Mouse (Mus musculus) lung, postnatal 0 days (tissue): ENCODE data around the gene Syne3. TPM values are rescaled to one million over a fixed set of nuclear protein-coding genes. Genes with fewer than 3 reads are reported as not detected.

Source experiments
- ATAC-seq: fragments of 200-750 bp; cut with Nextera tagmentation; 2 replicates; pipeline ENCODE4 v1.8.0; 2017; ENCODE audit warnings: moderate library complexity
- DNase-seq: peaks from one replicate; pipeline ENCODE4 v3.0.0-alpha.2; 2016; ENCODE audit warnings: low spot score
- H3K27ac ChIP-seq: fragments of 300-500 bp; sonication (generic); 2 replicates; pipeline ENCODE4 v1.5.1; 2014; ENCODE audit warnings: antibody characterized with exemption, mild to moderate bottlenecking, low read length, mixed read lengths
- H3K27me3 ChIP-seq: fragments of 300-500 bp; sonication (generic); replicated peaks from 2 replicates; pipeline ENCODE4 v1.6.1; 2014; ENCODE audit warnings: low read length, mixed read lengths; ENCODE audit not compliant: insufficient read depth
- H3K36me3 ChIP-seq: fragments of 300-500 bp; sonication (generic); 2 replicates; pipeline ENCODE4 v1.6.1; 2014; ENCODE audit warnings: low read length, mixed read lengths; ENCODE audit not compliant: insufficient read depth
- H3K4me1 ChIP-seq: fragments of 300-500 bp; sonication (generic); 2 replicates; pipeline ENCODE4 v1.6.1; 2014; ENCODE audit warnings: antibody characterized with exemption, low read depth, low read length, mixed read lengths; ENCODE audit not compliant: insufficient read depth
- H3K4me2 ChIP-seq: fragments of 300-500 bp; sonication (generic); replicated peaks from 2 replicates; pipeline ENCODE4 v1.6.1; 2014; ENCODE audit warnings: low read depth, mild to moderate bottlenecking, low read length, moderate library complexity, mixed read lengths
- H3K4me3 ChIP-seq: fragments of 300-500 bp; sonication (generic); 2 replicates; pipeline ENCODE4 v1.5.1; 2014; ENCODE audit warnings: low read depth, low read length
- H3K9ac ChIP-seq: fragments of 300-500 bp; sonication (generic); replicated peaks from 2 replicates; pipeline ENCODE4 v1.6.1; 2014; ENCODE audit warnings: low read depth, mild to moderate bottlenecking
- H3K9me3 ChIP-seq: fragments of 300-500 bp; sonication (generic); 2 replicates; pipeline ENCODE4 v1.6.1; 2016; ENCODE audit warnings: low read length, mixed read lengths
- CTCF ChIP-seq: IDR thresholded peaks from 2 replicates; pipeline ENCODE4 v1.5.1; 2016; ENCODE audit warnings: antibody characterized with exemption, mild to moderate bottlenecking
- EP300 ChIP-seq: IDR thresholded peaks from 2 replicates; pipeline ENCODE4 v1.6.1; 2016; ENCODE audit warnings: antibody characterized with exemption, mild to moderate bottlenecking, control low read depth
- WGBS: fragments of 180-500 bp; shearing (Covaris S2); extraction: QIAGEN DNeasy Blood & Tissue Kit; methylation state at CpG from one replicate; pipeline ENCODE4 v1.1.7; 2014; 5-methylcytosine and 5-hydroxymethylcytosine counted together
- polyA plus RNA-seq: library from polyadenylated mRNA; unstranded; fragments of >200 nt; fragmentation: Nextera tagmentation; extraction: Ambion mirVana; gene quantifications from 2 replicates; pipeline ENCODE4 v1.2.1, GENCODE M21; 2015

Syne3 gene
- polyA plus RNA-seq, 1 experiment from 2014 or later: 1.2 TPM

DNA sequence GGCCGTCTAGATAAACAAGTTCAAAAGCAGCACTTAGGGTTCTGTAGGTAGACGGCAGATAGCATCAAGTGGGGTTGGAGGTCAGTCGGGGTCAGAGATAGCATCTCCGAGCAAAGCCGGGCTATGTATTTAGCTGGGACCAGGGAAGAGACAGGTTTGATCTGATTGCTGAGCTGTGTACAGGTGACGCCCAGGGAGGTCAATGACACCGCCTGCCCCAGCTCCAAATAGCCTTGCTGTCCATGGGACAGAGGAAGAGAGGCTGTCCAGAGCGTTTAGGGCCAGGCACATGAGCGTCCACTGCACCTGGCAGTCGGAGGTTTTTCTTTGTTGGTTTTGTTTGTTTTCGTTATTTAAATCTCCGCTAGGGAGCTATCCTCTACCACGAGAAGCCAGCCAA is 75.8 kb downstream of the Syne3 start:
- H3K27ac ChIP-seq: no peak overlapping the region
- no peaks in the 10 kb centered on the region for H3K27me3 ChIP-seq
- H3K4me2 ChIP-seq: no peak overlapping the region
- H3K4me1 ChIP-seq: no peaks in the 10 kb centered on the region
- 35% methylated on average over 13 of the region's 13 CpGs for WGBS
- no peak overlapping the region for H3K4me3 ChIP-seq
- H3K9ac ChIP-seq: no peak overlapping the region
- no peaks in the 10 kb centered on the region for H3K36me3 ChIP-seq
- ATAC-seq (no peak), DNase-seq (no peak)
- H3K9me3 ChIP-seq: 0 out of 2 replicates have a peak, but pooled peaks cover 3% of the 10 kb centered on the region
- no peak for TF ChIP-seq CTCF
- no peak for TF ChIP-seq EP300

DNA sequence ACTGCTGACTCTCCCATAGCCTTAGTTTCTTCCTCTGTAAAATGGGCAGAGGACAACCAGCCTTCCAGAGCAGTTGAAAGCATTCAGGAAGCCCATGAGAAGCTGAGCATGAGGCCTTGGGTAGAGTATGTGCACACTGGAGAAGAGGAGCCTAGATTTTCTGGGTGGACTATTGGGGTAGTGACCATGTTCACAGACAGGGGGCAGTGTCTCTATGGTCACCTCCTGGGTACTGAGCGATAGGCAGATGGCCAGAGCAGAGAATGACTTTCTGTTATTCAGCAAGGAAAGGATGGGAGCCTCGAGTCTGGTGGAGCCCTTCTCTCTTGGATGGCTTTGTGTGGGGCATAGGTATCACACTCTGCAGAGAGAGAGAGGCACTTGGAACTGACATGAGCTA is 76.4 kb downstream of the Syne3 start:
- Histone ChIP-seq H3K4me3 (no peak overlapping the region), H3K27me3 (no peaks in the 10 kb centered on the region), H3K9me3 (0 out of 2 replicates have a peak, but pooled peaks cover 3% of the 10 kb centered on the region), H3K36me3 (no peaks in the 10 kb centered on the region), H3K27ac (no peak overlapping the region), H3K4me1 (no peaks in the 10 kb centered on the region), H3K9ac (no peak overlapping the region), H3K4me2 (no peak overlapping the region)
- ATAC-seq (no peak; the same call in 1 of the 2 replicates), DNase-seq (no peak)
- WGBS: 49% methylated on average over 2 of the region's 2 CpGs
- TF ChIP-seq EP300 (no peak), CTCF (peak; percentile 61)

GRCm38 (mm10) chr12:104925765-104926164 is 83.8 kb downstream of the Syne3 start:
- WGBS: 52% methylated on average over 2 of the region's 2 CpGs

GRCm38 (mm10) chr12:104925035-104925434 is 84.6 kb downstream of the Syne3 start:
- 91% methylated on average over 5 of the region's 5 CpGs for WGBS
- no peak for TF ChIP-seq CTCF
- TF ChIP-seq EP300: no peak

More at GRCm38 (mm10) chr12:104925765-104926164, 83.8 kb downstream of the Syne3 start:
- H3K4me3 ChIP-seq: no peak overlapping the region
- no peak overlapping the region for H3K27ac ChIP-seq
- H3K27me3 ChIP-seq: no peaks in the 10 kb centered on the region
- DNase-seq: no peak
- no peaks in the 10 kb centered on the region for H3K9me3 ChIP-seq
- H3K4me1 ChIP-seq: no peaks in the 10 kb centered on the region
- H3K4me2 ChIP-seq: no peak overlapping the region
- no peak overlapping the region for H3K9ac ChIP-seq
- H3K36me3 ChIP-seq: no peaks in the 10 kb centered on the region
- no peak for ATAC-seq
- TF ChIP-seq EP300: no peak
- no peak for TF ChIP-seq CTCF

GRCm38 (mm10) chr12:104924546-104924945 is 85.1 kb downstream of the Syne3 start:
- 92% methylated on average over 3 of the region's 3 CpGs for WGBS
- no peak for TF ChIP-seq CTCF
- TF ChIP-seq EP300: no peak

More at GRCm38 (mm10) chr12:104925035-104925434, 84.6 kb downstream of the Syne3 start:
- ATAC-seq: no peak
- Histone ChIP-seq H3K4me2 (no peak overlapping the region), H3K27me3 (no peaks in the 10 kb centered on the region), H3K27ac (no peak overlapping the region), H3K4me1 (no peaks in the 10 kb centered on the region), H3K36me3 (no peaks in the 10 kb centered on the region), H3K9me3 (no peaks in the 10 kb centered on the region), H3K4me3 (no peak overlapping the region), H3K9ac (no peak overlapping the region)
- no peak for DNase-seq

GRCm38 (mm10) chr12:104923948-104924388 is 85.6 kb downstream of the Syne3 start:
- no peak overlapping the region for H3K27ac ChIP-seq
- 23% methylated on average over 19 of the region's 19 CpGs for WGBS
- no peak overlapping the region for H3K4me2 ChIP-seq
- TF ChIP-seq CTCF (no peak), EP300 (no peak)
- H3K9ac ChIP-seq: no peak overlapping the region
- no peaks in the 10 kb centered on the region for H3K36me3 ChIP-seq
- no peak overlapping the region for H3K4me3 ChIP-seq
- no peak for ATAC-seq
- H3K4me1 ChIP-seq: no peaks in the 10 kb centered on the region
- DNase-seq: peak; percentile 21
- no peaks in the 10 kb centered on the region for H3K27me3 ChIP-seq
- H3K9me3 ChIP-seq: no peaks in the 10 kb centered on the region

More at GRCm38 (mm10) chr12:104924546-104924945, 85.1 kb downstream of the Syne3 start:
- Histone ChIP-seq H3K4me3 (no peak overlapping the region), H3K27me3 (no peaks in the 10 kb centered on the region), H3K9ac (no peak overlapping the region), H3K4me1 (no peaks in the 10 kb centered on the region), H3K27ac (no peak overlapping the region), H3K4me2 (no peak overlapping the region), H3K9me3 (no peaks in the 10 kb centered on the region), H3K36me3 (no peaks in the 10 kb centered on the region)
- no peak for DNase-seq
- no peak for ATAC-seq

- no peak overlapping the region for H3K9ac ChIP-seq
- DNase-seq: no peak
- H3K4me1 ChIP-seq: no peaks in the 10 kb centered on the region
- H3K27ac ChIP-seq: no peak overlapping the region
- 70% methylated on average over 8 of the region's 8 CpGs for WGBS
- TF ChIP-seq EP300 (no peak), CTCF (no peak)
- H3K4me3 ChIP-seq: no peak overlapping the region
- no peak for ATAC-seq
- H3K4me2 ChIP-seq: no peak overlapping the region
- no peaks in the 10 kb centered on the region for H3K36me3 ChIP-seq
- H3K27me3 ChIP-seq: no peaks in the 10 kb centered on the region
- H3K9me3 ChIP-seq: no peaks in the 10 kb centered on the region
Observed at GRCm38 (mm10) chr12:104922647-104923046, 87.0 kb downstream of the Syne3 start.
